Mouse (Mus musculus): ENCODE measurements around the gene Plekho2.
A peak's percentile ranks its signal among the peaks of the same experiment; 100 is the strongest.

Gene Plekho2

DNA sequence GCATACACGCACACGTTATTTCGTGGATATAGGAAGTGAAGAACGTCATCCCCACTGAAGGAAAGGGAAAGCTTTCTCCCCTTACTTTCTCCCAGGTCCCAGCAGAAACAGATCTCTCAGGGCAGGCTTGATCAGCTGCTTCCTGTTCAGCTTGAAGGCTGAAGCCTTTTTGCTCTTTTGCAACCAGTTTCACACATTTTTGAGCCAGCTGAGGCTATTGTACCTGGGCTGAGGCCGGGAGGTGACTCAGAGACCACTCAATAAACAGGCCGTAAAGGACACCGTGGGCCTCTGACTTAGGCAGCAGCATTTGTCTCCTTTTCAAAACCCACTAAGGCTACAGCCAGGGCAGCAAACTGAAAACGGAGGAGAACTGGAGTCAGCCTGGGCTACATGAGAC is 46.9 kb downstream of the Plekho2 start:
- DNase-seq (ENCODE audit: low spot score in 2 of 2), result peak; percentile 63 to 80

DNA sequence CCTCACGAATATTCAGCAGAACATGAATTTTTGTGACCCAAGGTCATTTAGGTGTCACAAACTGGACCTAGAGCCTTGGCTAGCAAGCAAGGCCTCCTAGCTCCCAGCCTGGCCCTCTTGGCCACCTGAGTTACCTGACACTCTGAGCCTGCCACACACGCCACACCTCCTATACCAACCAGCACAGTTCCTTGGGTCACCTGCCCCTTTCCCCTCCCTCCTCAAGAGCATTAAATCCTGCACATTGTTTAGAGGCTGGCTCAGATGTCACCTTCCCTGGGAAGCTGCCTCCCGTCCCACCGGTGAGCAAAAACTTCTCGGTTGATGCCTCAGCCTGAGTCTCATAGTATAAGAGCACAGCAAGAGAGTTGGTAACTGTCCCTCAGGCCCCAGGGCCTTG is 48.6 kb downstream of the Plekho2 start:
- no peak for DNase-seq (ENCODE audit: low spot score in 2 of 2)

DNA sequence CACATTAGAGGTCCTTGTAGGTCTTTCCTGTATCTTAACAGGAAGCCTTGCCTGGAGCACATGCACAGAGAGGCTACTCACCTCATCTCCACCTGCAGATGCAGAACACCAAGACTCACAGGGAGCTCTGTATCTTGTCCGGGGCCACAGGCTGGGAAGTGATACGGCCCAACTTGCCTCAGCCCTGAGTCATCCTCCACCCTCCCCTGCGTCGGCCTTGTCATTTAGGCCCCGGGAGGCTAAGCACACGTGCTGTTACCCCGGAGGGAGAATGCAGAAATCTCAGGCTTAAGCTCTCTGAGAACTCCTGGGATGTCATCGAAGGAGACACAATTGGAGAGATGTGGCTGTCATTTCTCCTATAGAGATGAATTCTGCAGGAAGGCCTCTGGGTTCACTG is 50.2 kb downstream of the Plekho2 start:
- no peak for DNase-seq (ENCODE audit: low spot score in 2 of 2)

DNA sequence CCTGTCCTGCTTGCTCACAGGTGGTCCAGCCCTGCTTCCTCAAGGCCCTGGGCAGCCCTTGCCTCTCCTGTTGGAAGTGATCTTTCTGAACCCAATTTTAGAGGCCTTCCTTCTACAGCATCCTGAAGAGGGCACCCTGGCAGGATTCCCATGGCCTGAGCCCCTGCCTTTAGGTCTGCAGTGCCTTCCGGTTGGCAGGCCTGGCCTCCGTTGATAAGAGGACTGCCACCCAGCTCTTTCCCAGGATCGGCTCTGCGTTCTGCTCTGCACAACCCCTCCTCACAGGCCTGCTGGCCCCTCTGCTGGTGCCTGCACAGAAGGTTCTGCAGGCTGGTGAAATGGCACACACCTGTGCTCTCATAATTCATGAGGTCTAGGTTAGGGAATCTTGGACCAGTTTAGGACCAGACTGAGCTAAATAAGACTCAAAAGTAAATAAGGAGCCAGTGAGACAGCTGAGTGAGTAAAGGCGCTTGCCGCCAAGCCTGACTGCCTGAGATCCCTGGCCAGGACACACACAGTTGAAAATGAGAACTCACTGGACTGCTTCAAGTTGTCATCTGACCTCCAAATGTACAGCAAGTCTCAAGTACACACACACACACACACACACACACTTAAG is 51.3 kb downstream of the Plekho2 start:
- DNase-seq (ENCODE audit: low spot score in 2 of 2), result no peak

- DNase-seq (ENCODE audit: low spot score in 2 of 2), result no peak
These were observed 54.2 kb downstream of the Plekho2 start for GRCm38 (mm10) chr9:65525445-65526195.

GRCm38 (mm10) chr9:65523611-65524364 is 56.1 kb downstream of the Plekho2 start:
- peak; percentile 72 to 83 for DNase-seq (ENCODE audit: low spot score in 2 of 2)

DNA sequence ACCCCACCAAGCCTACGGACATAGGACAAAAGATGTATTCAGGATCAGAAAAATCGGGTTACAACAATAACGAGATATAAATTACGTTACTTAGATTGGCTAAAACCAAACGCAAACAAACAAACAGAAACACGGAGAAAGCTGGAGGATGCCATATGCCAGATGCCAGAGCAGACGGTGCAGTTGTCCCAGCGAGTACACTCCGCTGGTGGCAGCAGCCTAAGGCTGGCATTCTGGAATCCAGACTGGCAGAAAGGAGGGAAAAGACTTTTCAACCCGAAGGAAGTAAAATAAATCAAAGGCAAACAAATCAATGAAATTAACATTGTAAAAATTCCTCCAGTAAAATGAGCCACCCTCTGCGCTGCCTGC is 59.3 kb downstream of the Plekho2 start:
- DNase-seq (ENCODE audit: low spot score in 2 of 2), result no peak

- no peak for DNase-seq (ENCODE audit: low spot score in 2 of 2)
These were observed 59.9 kb downstream of the Plekho2 start, which contains the start of gene Ankdd1a for GRCm38 (mm10) chr9:65519807-65520504. Ankdd1a (minus strand) TSS chr9:65520193.

DNA sequence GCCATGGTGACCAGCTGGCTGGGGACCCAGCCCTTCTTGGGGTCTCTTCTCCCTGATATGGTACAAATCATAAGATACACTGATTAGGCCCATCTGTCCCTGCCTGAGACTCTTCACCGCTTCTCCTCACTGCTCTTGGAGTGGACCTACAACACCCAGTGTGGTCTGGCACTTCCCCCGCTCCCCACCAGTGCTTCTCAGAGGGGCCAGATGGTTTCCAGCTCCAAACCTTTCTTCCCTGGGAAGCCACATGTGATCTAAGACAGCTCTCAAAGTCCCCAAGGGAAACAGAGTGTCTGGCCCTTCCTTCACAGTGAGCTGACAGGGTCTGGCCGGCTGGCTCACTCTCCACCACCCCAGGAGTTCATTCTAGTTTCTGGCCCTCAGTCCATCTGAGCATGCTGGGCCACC is 65.0 kb downstream of the Plekho2 start:
- no peak for DNase-seq (ENCODE audit: low spot score in 2 of 2)

- no peak for DNase-seq (ENCODE audit: low spot score in 2 of 2)
These were observed 65.4 kb downstream of the Plekho2 start for GRCm38 (mm10) chr9:65514431-65514830.

- no peak for DNase-seq (ENCODE audit: low spot score in 2 of 2)
These were observed 67.3 kb downstream of the Plekho2 start for GRCm38 (mm10) chr9:65512520-65512919.

DNA sequence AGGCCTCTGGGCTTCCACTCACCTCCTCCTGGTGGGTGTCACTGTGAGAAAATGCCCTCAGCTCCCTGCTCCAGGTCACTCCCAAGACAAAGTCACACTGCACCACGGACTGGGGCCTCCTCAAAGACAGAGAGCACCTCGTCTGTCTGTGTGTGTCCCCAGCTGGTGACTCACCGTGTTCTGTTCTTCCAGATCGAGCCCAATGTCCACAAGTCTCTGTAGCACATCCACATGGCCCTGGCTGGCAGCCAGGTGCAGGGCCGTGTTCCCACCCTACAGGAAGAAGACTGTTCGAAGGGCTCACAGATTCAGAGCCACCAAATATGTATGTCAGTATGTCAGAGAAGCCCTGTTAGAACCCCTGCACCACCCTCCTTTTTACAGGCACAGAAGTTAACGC is 71.4 kb downstream of the Plekho2 start:
- DNase-seq (ENCODE audit: low spot score in 2 of 2), result no peak

GRCm38 (mm10) chr9:65502721-65503505 is 76.9 kb downstream of the Plekho2 start:
- no peak for DNase-seq (ENCODE audit: low spot score in 2 of 2)

Data from natural killer cell, adult 2 months (primary cell).